Mouse (Mus musculus) CD4-positive, CD25-positive, alpha-beta regulatory T cell (primary cell): ENCODE results near the gene Ttc30b. TPM values are rescaled to one million over a fixed set of nuclear protein-coding genes. Genes with fewer than 3 reads are reported as not detected.

Experiments
- polyA plus RNA-seq: library from polyadenylated mRNA; unstranded; fragments of 100-300 nt; shearing (Covaris generic); gene quantifications from one replicate; pipeline ENCODE4 v1.2.1, GENCODE M21; 2017

Ttc30b gene
- polyA plus RNA-seq = 2.3 TPM

DNA sequence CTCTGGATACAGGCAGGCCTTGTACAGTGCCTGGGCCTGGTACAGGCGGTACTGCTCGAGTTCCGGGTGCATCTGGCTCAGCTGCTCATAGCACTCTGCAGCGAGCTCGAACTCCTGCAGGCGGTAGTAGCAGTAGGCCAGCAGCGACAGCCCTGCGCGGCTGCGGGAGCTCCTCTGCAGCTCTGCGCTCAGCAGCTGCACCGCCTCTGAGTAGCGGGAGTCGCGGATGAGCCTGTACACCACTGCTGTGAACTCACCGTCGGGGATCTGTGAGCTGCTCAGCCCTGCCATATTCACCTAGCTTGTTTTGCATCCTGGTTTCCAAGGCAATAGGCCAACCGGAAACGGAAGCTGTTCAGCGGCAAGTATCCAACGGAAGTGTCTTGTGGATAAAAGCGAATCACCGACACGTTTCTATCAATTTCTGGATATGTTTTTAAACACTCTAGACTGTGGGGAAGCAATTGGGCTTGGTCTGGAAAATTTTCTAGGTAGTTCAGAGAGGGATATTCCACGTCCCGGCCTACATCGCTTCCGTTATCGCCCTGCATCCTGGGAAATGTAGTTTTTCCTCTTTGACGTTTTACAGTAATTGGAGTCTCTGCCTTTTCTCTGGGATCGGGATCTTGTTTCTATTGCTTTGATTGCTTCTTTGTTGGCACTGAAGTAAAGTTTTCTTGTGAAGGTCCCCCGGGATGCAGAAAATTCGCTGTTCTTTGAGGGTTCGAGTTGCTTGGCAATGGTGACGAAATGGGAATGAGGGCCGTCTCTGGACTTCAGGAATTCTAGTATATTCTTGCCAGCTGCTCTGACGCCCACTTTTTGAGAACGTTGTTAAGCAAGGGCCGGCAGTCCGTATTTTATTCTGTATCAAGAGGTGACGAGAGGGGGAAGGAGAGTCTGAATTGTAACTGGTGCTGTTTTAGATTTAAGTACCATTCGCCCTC, at the start of gene Ttc30b:
TSS of gene Ttc30b (minus strand) at position 469 of the 947 bp plus-strand sequence.

DNA sequence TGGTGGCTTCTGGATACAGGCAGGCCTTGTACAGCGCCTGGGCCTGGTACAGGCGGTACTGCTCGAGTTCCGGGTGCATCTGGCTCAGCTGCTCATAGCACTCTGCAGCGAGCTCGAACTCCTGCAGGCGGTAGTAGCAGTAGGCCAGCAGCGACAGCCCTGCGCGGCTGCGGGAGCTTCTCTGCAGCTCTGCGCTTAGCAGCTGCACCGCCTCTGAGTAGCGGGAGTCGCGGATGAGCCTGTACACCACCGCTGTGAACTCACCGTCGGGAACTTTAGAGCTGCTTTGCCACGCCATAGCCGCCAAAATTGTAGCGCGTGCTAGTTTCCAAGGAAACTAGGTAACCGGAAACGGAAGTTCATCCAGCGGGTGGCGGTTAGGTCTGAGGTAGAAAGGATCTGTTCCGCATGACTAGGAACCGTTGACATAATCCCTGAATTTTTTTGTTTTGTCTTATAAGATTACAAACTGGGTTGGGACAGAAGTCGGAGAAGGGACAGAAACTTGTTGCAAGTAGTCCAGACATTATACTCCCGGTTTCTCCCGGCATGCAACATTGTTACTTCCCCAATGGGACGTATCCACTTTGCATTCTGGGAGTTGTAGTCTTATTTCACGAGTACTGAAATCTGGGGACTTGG, 43.2 kb upstream of the Ttc30b start, which contains the start of gene Ttc30a1:
TSS of gene Ttc30a1 (minus strand) at position 528 of the 642 bp plus-strand sequence.

DNA sequence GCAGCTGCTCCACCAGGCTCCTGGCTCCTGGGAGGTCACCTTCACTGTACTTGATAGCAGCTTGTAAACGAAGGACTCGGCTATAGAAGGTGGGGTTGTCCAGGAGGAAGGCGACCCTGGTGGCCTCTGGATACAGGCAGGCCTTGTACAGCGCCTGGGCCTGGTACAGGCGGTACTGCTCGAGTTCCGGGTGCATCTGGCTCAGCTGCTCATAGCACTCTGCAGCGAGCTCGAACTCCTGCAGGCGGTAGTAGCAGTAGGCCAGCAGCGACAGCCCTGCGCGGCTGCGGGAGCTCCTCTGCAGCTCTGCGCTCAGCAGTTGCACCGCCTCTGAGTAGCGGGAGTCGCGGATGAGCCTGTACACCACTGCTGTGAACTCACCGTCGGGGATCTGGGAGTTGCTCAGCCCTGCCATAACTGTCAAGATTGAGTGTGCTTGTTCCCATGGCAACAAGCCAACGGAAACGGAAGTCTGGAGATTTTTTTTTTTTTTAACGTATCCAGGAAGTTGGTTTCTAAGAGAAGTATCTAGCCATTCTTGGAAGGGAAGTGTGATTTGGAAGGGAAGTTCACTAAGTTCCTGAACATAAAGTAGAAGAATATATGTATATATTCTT, 39.5 kb upstream of the Ttc30b start, which contains the start of gene Ttc30a2:
TSS of gene Ttc30a2 (minus strand) at position 419 of the 617 bp plus-strand sequence.

Other genes starting within 250 kb of the Ttc30b start
- gene Nfe2l2, start 233.9 kb downstream of the Ttc30b start, polyA plus RNA-seq = 44.9 TPM
- gene Agps, start 106.4 kb downstream of the Ttc30b start, polyA plus RNA-seq = 55.1 TPM
- not detected for gene Ttc30a2, start 39.6 kb upstream of the Ttc30b start, polyA plus RNA-seq
- gene Ttc30a1, start 43.4 kb upstream of the Ttc30b start, polyA plus RNA-seq = 1.1 TPM